Mouse (Mus musculus) spleen, adult 12 weeks (tissue): Measurements from ENCODE around the gene Eid1.
A peak's percentile ranks its signal among the peaks of the same experiment; 100 is the strongest.

ENCODE experiments used
- DNase-seq: peaks from one replicate; pipeline ENCODE4 v3.0.0; 2022; ENCODE audit warnings: low spot score

Gene Eid1

GRCm38 (mm10) chr2:125670846-125671245 lies 2.0 kb upstream of the Eid1 start:
- no peak for DNase-seq

- no peak for DNase-seq
These were observed 333 bp upstream of the Eid1 start for GRCm38 (mm10) chr2:125672568-125672956.

GRCm38 (mm10) chr2:125681811-125682210 lies 8.9 kb downstream of the Eid1 start:
- DNase-seq = no peak

- DNase-seq = no peak
These were observed 11.0 kb downstream of the Eid1 start for GRCm38 (mm10) chr2:125683895-125684294.

- no peak for DNase-seq
These were observed 11.9 kb downstream of the Eid1 start for GRCm38 (mm10) chr2:125684559-125685440.

GRCm38 (mm10) chr2:125685441-125686150 lies 12.7 kb downstream of the Eid1 start:
- DNase-seq = no peak

- no peak for DNase-seq
These were observed 19.1 kb downstream of the Eid1 start for GRCm38 (mm10) chr2:125692010-125692409.

GRCm38 (mm10) chr2:125694798-125695197 lies 21.9 kb downstream of the Eid1 start:
- DNase-seq = no peak

GRCm38 (mm10) chr2:125696219-125696618 lies 23.3 kb downstream of the Eid1 start:
- no peak for DNase-seq

- DNase-seq = no peak
These were observed 28.7 kb downstream of the Eid1 start for GRCm38 (mm10) chr2:125701606-125702005.

GRCm38 (mm10) chr2:125702851-125703250 lies 30.0 kb downstream of the Eid1 start:
- DNase-seq = no peak

- DNase-seq = no peak
These were observed 32.2 kb downstream of the Eid1 start for GRCm38 (mm10) chr2:125704907-125705631.

- DNase-seq = peak; percentile 19
These were observed 33.6 kb downstream of the Eid1 start for GRCm38 (mm10) chr2:125706510-125706921.

- DNase-seq = no peak
These were observed 43.7 kb downstream of the Eid1 start for GRCm38 (mm10) chr2:125716599-125716998.

- DNase-seq = no peak
These were observed 50.2 kb downstream of the Eid1 start for GRCm38 (mm10) chr2:125723086-125723407.

GRCm38 (mm10) chr2:125723408-125724085 lies 50.7 kb downstream of the Eid1 start:
- no peak for DNase-seq

GRCm38 (mm10) chr2:125724086-125724430 lies 51.2 kb downstream of the Eid1 start, which contains the start of gene Shc4:
Gene Shc4, minus strand, starts transcription at chr2:125724148.
- no peak for DNase-seq
